Mouse (Mus musculus) MEL (cell line): ENCODE measurements around the gene Kcp. TPM values are rescaled to one million over a fixed set of nuclear protein-coding genes. Genes with fewer than 3 reads are reported as not detected.

Experiments used
- DNase-seq: peaks from one replicate; pipeline ENCODE4 v3.0.0; 2011; ENCODE audit warnings: low read depth, low spot score
- H3K27ac ChIP-seq: 2 replicates; pipeline ENCODE4 v1.5.1; 2012; ENCODE audit warnings: low read depth, mild to moderate bottlenecking, control low read depth, low read length, moderate library complexity; ENCODE audit not compliant: control insufficient read depth
- H3K27me3 ChIP-seq, 2 experiments: fragments of 150-350 bp in 1 of 2; sonication (generic) in 1 of 2; 2 replicates each; pipeline ENCODE4 v1.6.1; 2012; ENCODE audit warnings: low read length in 2 of 2, mild to moderate bottlenecking in 2 of 2, improper control_type of control experiment in 1 of 2, moderate library complexity in 1 of 2; ENCODE audit not compliant: insufficient read depth in 2 of 2, control insufficient read depth in 1 of 2
- H3K36me3 ChIP-seq, 2 experiments: 2 replicates each; pipeline ENCODE4 v1.6.1; 2012 to 2014; ENCODE audit warnings: low read length in 2 of 2, improper control_type of control experiment in 1 of 2, inconsistent platforms in 1 of 2, mild to moderate bottlenecking in 1 of 2; ENCODE audit not compliant: insufficient read depth in 2 of 2, control insufficient read depth in 1 of 2
- H3K4me1 ChIP-seq, 2 experiments: fragments of 150-350 bp in 1 of 2; sonication (generic) in 1 of 2; 2 replicates each; pipeline ENCODE4 v1.6.1; 2012; ENCODE audit warnings: low read length in 2 of 2, improper control_type of control experiment in 1 of 2, mild to moderate bottlenecking in 1 of 2; ENCODE audit not compliant: insufficient read depth in 2 of 2, control insufficient read depth in 1 of 2
- H3K4me3 ChIP-seq, 2 experiments: fragments of 150-350 bp in 1 of 2; sonication (generic) in 1 of 2; 2 replicates each; pipeline ENCODE4 v1.5.1; 2012; ENCODE audit warnings: low read depth in 2 of 2, low read length in 2 of 2, mild to moderate bottlenecking in 2 of 2, moderate library complexity in 2 of 2, control low read depth in 1 of 2, improper control_type of control experiment in 1 of 2; ENCODE audit not compliant: control insufficient read depth in 1 of 2, insufficient read depth in 1 of 2
- H3K79me2 ChIP-seq: 2 replicates; pipeline ENCODE4 v1.6.1; 2012; ENCODE audit warnings: mild to moderate bottlenecking, low read length, moderate library complexity; ENCODE audit not compliant: control insufficient read depth, poor library complexity, insufficient read depth
- H3K9ac ChIP-seq: 2 replicates; pipeline ENCODE4 v1.6.1; 2012; ENCODE audit warnings: low read depth, mild to moderate bottlenecking, control low read depth, low read length, moderate library complexity; ENCODE audit not compliant: control insufficient read depth, poor library complexity, severe bottlenecking
- H3K9me3 ChIP-seq: fragments of 150-350 bp; sonication (generic); replicated peaks from 2 replicates; pipeline ENCODE4 v1.6.1; 2012; ENCODE audit warnings: mild to moderate bottlenecking, low read length, improper control_type of control experiment, moderate library complexity; ENCODE audit not compliant: insufficient read depth
- BHLHE40 ChIP-seq: IDR thresholded peaks from 2 replicates; pipeline ENCODE4 v1.6.1; 2012; ENCODE audit warnings: low read depth, mild to moderate bottlenecking, inconsistent platforms, low read length, improper control_type of control experiment, borderline replicate concordance
- E2F4 ChIP-seq: IDR thresholded peaks from 2 replicates; pipeline ENCODE4 v1.6.1; 2011; ENCODE audit warnings: low read depth, low read length, improper control_type of control experiment, borderline replicate concordance
- ETS1 ChIP-seq: IDR thresholded peaks from 2 replicates; pipeline ENCODE4 v1.6.1; 2012; ENCODE audit warnings: low read depth, mild to moderate bottlenecking, inconsistent platforms, low read length, improper control_type of control experiment, moderate library complexity
- HCFC1 ChIP-seq: IDR thresholded peaks from 2 replicates; pipeline ENCODE4 v1.6.1; 2012; ENCODE audit warnings: low read depth, mild to moderate bottlenecking, inconsistent platforms, low read length, improper control_type of control experiment, moderate library complexity
- MXI1 ChIP-seq: IDR thresholded peaks from 2 replicates; pipeline ENCODE4 v1.6.1; 2011; ENCODE audit warnings: mild to moderate bottlenecking, low read depth, low read length, improper control_type of control experiment
- MYC ChIP-seq: IDR thresholded peaks from 2 replicates; pipeline ENCODE4 v1.6.1; 2011; ENCODE audit warnings: low read depth, mild to moderate bottlenecking, low read length, improper control_type of control experiment, moderate library complexity
- NRF1 ChIP-seq: IDR thresholded peaks from 2 replicates; pipeline ENCODE4 v1.6.1; 2014; ENCODE audit warnings: low read depth, mild to moderate bottlenecking, inconsistent platforms, low read length, improper control_type of control experiment, moderate library complexity; ENCODE audit not compliant: poor library complexity, insufficient read depth, severe bottlenecking
- POLR2A ChIP-seq, 2 experiments: IDR thresholded peaks; 2 replicates each; pipeline ENCODE4 v1.6.1; 2011 to 2012; ENCODE audit warnings: low read length in 2 of 2, mild to moderate bottlenecking in 2 of 2, control low read depth in 1 of 2, improper control_type of control experiment in 1 of 2, low read depth in 1 of 2, moderate library complexity in 1 of 2; ENCODE audit not compliant: control insufficient read depth in 1 of 2, insufficient read depth in 1 of 2, poor library complexity in 1 of 2
- RCOR1 ChIP-seq: IDR thresholded peaks from 2 replicates; pipeline ENCODE4 v1.6.1; 2012; ENCODE audit warnings: low read depth, mild to moderate bottlenecking, inconsistent platforms, low read length, improper control_type of control experiment
- TBP ChIP-seq: IDR thresholded peaks from 2 replicates; pipeline ENCODE4 v1.8.0; 2011; ENCODE audit warnings: low read depth, low read length, improper control_type of control experiment
- TCF12 ChIP-seq: IDR thresholded peaks from 2 replicates; pipeline ENCODE4 v1.6.1; 2014; ENCODE audit warnings: low read depth, mild to moderate bottlenecking, inconsistent platforms, low read length, improper control_type of control experiment, moderate library complexity
- ZC3H11A ChIP-seq: IDR thresholded peaks from 2 replicates; pipeline ENCODE4 v1.6.1; 2012; ENCODE audit warnings: low read depth, mild to moderate bottlenecking, inconsistent platforms, low read length, improper control_type of control experiment
- polyA plus RNA-seq, 2 experiments: library from polyadenylated mRNA; stranded (reverse) in 1 of 2; unstranded in 1 of 2; fragments of >175 nt in 1 of 2; fragments of >200 nt in 1 of 2; gene quantifications; 2 replicates each; pipeline versions ENCODE4 v1.2.1 to v1.2.4; 2012; ENCODE audit warnings: low replicate concordance in 2 of 2, low read depth in 1 of 2; ENCODE audit not compliant: insufficient read length in 2 of 2, insufficient read depth in 1 of 2, missing spikeins in 1 of 2
- total RNA-seq: library from RNA; depleted of rRNA; stranded (reverse); fragments of 300-350 nt; gene quantifications from 2 replicates; pipeline ENCODE4 v1.2.3, GENCODE M21; 2012

The Kcp gene
- total and polyA plus RNA-seq, 3 experiments = 1.3 to 6.9 TPM; not detected in 1

DNA sequence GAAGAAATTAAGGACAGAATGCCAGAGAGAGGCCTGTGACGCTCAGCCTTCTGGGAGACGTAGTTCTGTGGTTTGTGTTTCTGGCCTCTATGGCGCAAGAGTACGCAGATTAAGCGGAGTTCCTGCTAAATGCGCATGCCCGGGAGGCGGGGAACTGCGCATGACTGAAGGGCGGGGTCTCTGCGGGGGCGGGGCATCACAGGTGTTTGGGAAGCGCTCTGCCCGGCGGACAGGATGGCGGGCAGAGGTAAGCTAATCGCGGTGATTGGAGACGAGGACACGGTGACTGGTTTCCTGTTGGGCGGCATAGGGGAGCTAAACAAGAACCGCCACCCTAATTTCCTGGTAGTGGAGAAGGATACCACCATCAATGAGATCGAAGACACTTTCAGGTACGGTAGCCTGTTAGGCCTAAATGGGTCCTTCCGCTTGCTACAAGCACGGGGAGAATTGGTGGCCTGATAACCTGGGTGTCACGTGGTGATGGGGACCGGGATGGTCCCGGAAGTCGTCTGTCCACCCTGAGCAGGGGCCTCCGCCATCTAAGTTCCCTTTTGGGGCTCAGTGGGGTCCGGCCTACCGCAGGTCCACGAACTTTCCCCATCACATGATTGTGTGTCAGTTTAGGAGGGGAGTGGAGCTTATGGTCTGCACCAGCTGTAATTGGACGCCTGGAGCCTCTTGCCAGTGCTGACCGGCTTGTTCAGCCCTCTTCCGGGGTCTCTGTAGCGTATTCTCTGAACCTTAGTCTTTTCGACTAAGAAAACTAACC is 40.0 kb downstream of the Kcp start, which contains the start of gene Atp6v1f (continued):
- TF ChIP-seq TCF12 (peak; percentile 47), ZC3H11A (no peak), RCOR1 (peak; percentile 50; the same call in 1 of the 2 replicates), MXI1 (peak; percentile 95), TBP (peak; percentile 77), MYC (peak; percentile 97), E2F4 (0 out of 2 replicates have a peak, but pooled peaks have one; percentile 63)

GRCm38 (mm10) chr6:29463388-29463787 is 44.4 kb downstream of the Kcp start:
- H3K79me2 ChIP-seq = peaks cover 6% of the 10 kb centered on the region
- H3K9me3 ChIP-seq = no peaks in the 10 kb centered on the region
- H3K27ac ChIP-seq = no peak overlapping the region
- no peak overlapping the region for H3K9ac ChIP-seq
- peaks cover 0 to 4% of the 10 kb centered on the region in 2 experiments; a peak in 1 of 4 replicates for H3K4me1 ChIP-seq
- H3K4me3 ChIP-seq = no peak overlapping the region
- TF ChIP-seq ETS1 (peak; percentile 53), NRF1 (no peak), HCFC1 (no peak)
- H3K36me3 ChIP-seq = peaks cover 0 to 3% of the 10 kb centered on the region in 2 experiments; a peak in 1 of 4 replicates
- no peak for DNase-seq
- H3K27me3 ChIP-seq = no peaks in the 10 kb centered on the region

GRCm38 (mm10) chr6:29461502-29461901 is 46.2 kb downstream of the Kcp start:
- TF ChIP-seq POLR2A (IDR thresholded peaks at IDR 0.05; ENCODE audit: control insufficient read depth in 1 of 2, insufficient read depth in 1 of 2, low read depth in 1 of 2, low read length in 2 of 2, poor library complexity in 1 of 2) (no peak), BHLHE40 (no peak)
- no peaks in the 10 kb centered on the region for H3K9me3 ChIP-seq
- H3K79me2 ChIP-seq = no peaks in the 10 kb centered on the region
- H3K4me3 ChIP-seq = no peak overlapping the region
- peaks cover 0 to 2% of the 10 kb centered on the region in 2 experiments; a peak in 1 of 4 replicates for H3K4me1 ChIP-seq
- no peak for DNase-seq
- H3K36me3 ChIP-seq = no peaks in the 10 kb centered on the region
- no peak overlapping the region for H3K9ac ChIP-seq
- no peak overlapping the region for H3K27ac ChIP-seq
- H3K27me3 ChIP-seq = peaks cover 0 to 2% of the 10 kb centered on the region in 2 experiments; a peak in 1 of 4 replicates
